20 mouse cellular contexts compared by ENCODE assay signal in the genomic region with DNA sequence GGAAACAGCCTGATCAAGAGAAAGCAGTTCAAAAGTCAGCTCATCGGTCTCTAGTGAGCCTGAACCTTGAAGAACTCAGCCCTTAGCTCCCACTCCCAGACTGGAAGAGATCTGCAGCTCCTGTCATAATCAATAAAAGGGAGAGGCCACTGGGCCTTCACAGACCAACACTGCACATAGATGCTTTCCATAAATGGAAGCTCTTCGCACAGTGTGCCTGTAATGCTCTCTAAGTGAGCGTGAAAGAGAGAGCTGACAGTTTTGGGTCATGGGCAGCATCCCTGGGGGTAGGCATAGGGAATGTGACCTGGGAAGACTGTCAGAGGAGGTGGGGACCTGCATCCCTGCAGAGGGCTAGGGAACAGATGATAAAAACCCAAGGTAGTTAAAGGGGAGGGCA.
"Had no signal": no experiment of that assay in that cellular context is flagged by ENCODE, and none has a peak within 500 bp of the region (broad histone marks: within the 10 kb centered on the region; RNA-seq: fewer than 3 reads in every experiment).

No protein-coding gene starts in this region.

- H3K9me3 ChIP-seq: liver, embryonic 15.5 days; lung, embryonic 15.5 days; midbrain, embryonic 13.5 days; midbrain, embryonic 15.5 days; neural tube, embryonic 12.5 days had no signal

- H3K9ac ChIP-seq: liver, embryonic 15.5 days; liver, postnatal 0 days; lung, embryonic 15.5 days; midbrain, embryonic 13.5 days; midbrain, embryonic 15.5 days; neural tube, embryonic 12.5 days had no signal

- ATAC-seq: liver, postnatal 0 days; lung, postnatal 0 days; midbrain, embryonic 13.5 days; midbrain, embryonic 15.5 days had no signal

- H3K4me2 ChIP-seq: liver, embryonic 15.5 days; lung, embryonic 15.5 days; midbrain, embryonic 11.5 days; midbrain, embryonic 13.5 days; midbrain, embryonic 15.5 days; neural tube, embryonic 12.5 days had no signal

- H3K27me3 ChIP-seq: liver, embryonic 15.5 days; lung, embryonic 15.5 days; megakaryocyte, embryonic 14.5 days; midbrain, embryonic 13.5 days; midbrain, embryonic 15.5 days; neural tube, embryonic 12.5 days had no signal

- H3K4me1 ChIP-seq: liver, embryonic 15.5 days; lung, embryonic 15.5 days; megakaryocyte, embryonic 14.5 days; midbrain, embryonic 13.5 days; midbrain, embryonic 15.5 days; neural tube, embryonic 12.5 days had no signal

- H3K27ac ChIP-seq: liver, embryonic 15.5 days; lung, embryonic 15.5 days; macrophage; midbrain, embryonic 13.5 days; midbrain, embryonic 15.5 days; neural tube, embryonic 12.5 days had no signal

- DNase-seq: liver, postnatal 0 days; lung, adult 2 months; lung, postnatal 14 days; lung, postnatal 36 days; right cerebral cortex, adult 18-20 months; right cerebral cortex, postnatal 25 days; right cerebral cortex, postnatal 4 days; spleen, adult 18-20 months; thymus, adult 18-20 months; thymus, postnatal 14 days; thymus, postnatal 36 days had no signal

- H3K4me3 ChIP-seq: liver, embryonic 15.5 days; lung, embryonic 15.5 days; megakaryocyte, embryonic 14.5 days; midbrain, embryonic 13.5 days; midbrain, embryonic 15.5 days; neural tube, embryonic 12.5 days had no signal

- H3K36me3 ChIP-seq: liver, embryonic 15.5 days; lung, embryonic 15.5 days; midbrain, embryonic 13.5 days; midbrain, embryonic 15.5 days; neural tube, embryonic 12.5 days had no signal
